In genomic region chr6:103106189-103106588, GRCm38 (mm10) we compare ENCODE assay signal across 13 mouse cellular contexts.
DNase-seq lines count a peak whose midpoint lies in the region; ATAC-seq and TF ChIP-seq lines count a peak whose summit lies in the region.
"Had no signal": no experiment of that assay in that cellular context is flagged by ENCODE, and none has a peak within 500 bp of the region (broad histone marks: within the 10 kb centered on the region; RNA-seq: fewer than 3 reads in every experiment).

No protein-coding gene starts in this region.

- H3K9ac ChIP-seq in heart, postnatal 0 days (replicated peaks; ENCODE audit: low read depth, low read length), result no peak overlapping the region
- H3K9ac ChIP-seq: embryonic facial prominence, embryonic 13.5 days; liver, embryonic 15.5 days had no signal

- 0 out of 2 replicates have a peak, but pooled peaks have one; percentile 14 for TF ChIP-seq CTCF in heart, postnatal 0 days (IDR thresholded peaks at IDR 0.05; ENCODE audit: low read depth)
- peak; percentile 33 for TF ChIP-seq CTCF in Patski (IDR thresholded peaks at IDR 0.05)

- H3K27me3 ChIP-seq in heart, postnatal 0 days (ENCODE audit: control insufficient read depth, insufficient read depth, low read length), result no peaks in the 10 kb centered on the region
- no peaks in the 10 kb centered on the region for H3K27me3 ChIP-seq in Patski
- H3K27me3 ChIP-seq: embryonic facial prominence, embryonic 13.5 days; liver, embryonic 15.5 days had no signal

- no peak for ATAC-seq in heart, postnatal 0 days (ENCODE audit: insufficient read depth, low read depth)
- ATAC-seq in Patski, result no peak

- in situ Hi-C loops in Patski (cut with MboI; ENCODE audit: low pct_unique_long_range_greater_than_20kb), result no loop called here

- H3K27ac ChIP-seq in heart, postnatal 0 days (ENCODE audit: low read depth), result no peak overlapping the region
- H3K27ac ChIP-seq: embryonic facial prominence, embryonic 13.5 days; liver, embryonic 15.5 days had no signal

- H3K4me3 ChIP-seq in heart, postnatal 0 days (ENCODE audit: low read depth, low read length), result no peak overlapping the region
- H3K4me3 ChIP-seq: embryonic facial prominence, embryonic 13.5 days; liver, embryonic 15.5 days had no signal

- H3K9me3 ChIP-seq in heart, postnatal 0 days (replicated peaks; ENCODE audit: control insufficient read depth, low read length), result no peaks in the 10 kb centered on the region
- H3K9me3 ChIP-seq: embryonic facial prominence, embryonic 13.5 days; liver, embryonic 15.5 days had no signal

- no peak for TF ChIP-seq EP300 in heart, postnatal 0 days (IDR thresholded peaks at IDR 0.05; ENCODE audit: low read depth)

- peak; percentile 18 for DNase-seq in adrenal gland, postnatal 10 days
- no peak for DNase-seq in adrenal gland, adult (ENCODE audit: inconsistent age in 2 of 2, low spot score in 1 of 2)
- no peak for DNase-seq in heart, postnatal 0 days (ENCODE audit: low spot score)
- no peak for DNase-seq in heart, adult 8-10 months (ENCODE audit: low spot score)
- peak; percentile 10 to 17 for DNase-seq in layer of hippocampus, postnatal 10 days (ENCODE audit: low spot score in 2 of 2)
- DNase-seq in layer of hippocampus, postnatal 36 days, result no peak
- no peak for DNase-seq in Patski (ENCODE audit: low read depth, low spot score)
- no peak for DNase-seq in MN1 (ENCODE audit: low spot score)
- DNase-seq: heart, postnatal 10 days; right cerebral cortex, adult 18-20 months; thymus, adult 2 months had no signal

- H3K4me1 ChIP-seq in heart, postnatal 0 days (ENCODE audit: control insufficient read depth, insufficient read depth), result no peaks in the 10 kb centered on the region
- H3K4me1 ChIP-seq: embryonic facial prominence, embryonic 13.5 days; liver, embryonic 15.5 days had no signal

- CTCF ChIA-PET in Patski (lab: Charles Lee), result no interaction called here

- POLR2A ChIA-PET in Patski (lab: Charles Lee), result no interaction called here

- no peaks in the 10 kb centered on the region for H3K36me3 ChIP-seq in heart, postnatal 0 days (replicated peaks; ENCODE audit: control insufficient read depth, insufficient read depth, low read length)
- H3K36me3 ChIP-seq: embryonic facial prominence, embryonic 13.5 days; liver, embryonic 15.5 days had no signal

- no peak overlapping the region for H3K4me2 ChIP-seq in heart, postnatal 0 days (ENCODE audit: low read depth, low read length)
- H3K4me2 ChIP-seq: embryonic facial prominence, embryonic 13.5 days; liver, embryonic 15.5 days had no signal

- 23% methylated on average over 1 of the region's 1 CpGs for WGBS in heart, postnatal 0 days

Comparison
In these comparisons a context has a peak if more than half of its experiments do, and no peak if none do; other contexts are left out.
1. DNase-seq: peak in adrenal gland, postnatal 10 days (single experiment) and layer of hippocampus, postnatal 10 days (2 of 2); none in adrenal gland, adult (0 of 2), heart, postnatal 0 days (single experiment), heart, adult 8-10 months (single experiment), layer of hippocampus, postnatal 36 days (0 of 2), Patski (single experiment) and MN1 (single experiment).